Mouse (Mus musculus) lung, postnatal 0 days (tissue): ENCODE measurements at regions not wholly inside any gene's neighbourhood (a gene's known extent, or its start where the extent isn't known, plus 50 kb on each side); places are given as distances from the start of the nearest gene placed in this dataset.

Experiments used
- ATAC-seq: fragments of 200-750 bp; cut with Nextera tagmentation; 2 replicates; pipeline ENCODE4 v1.8.0; 2017; ENCODE audit warnings: moderate library complexity
- DNase-seq: peaks from one replicate; pipeline ENCODE4 v3.0.0-alpha.2; 2016; ENCODE audit warnings: low spot score
- H3K27ac ChIP-seq: fragments of 300-500 bp; sonication (generic); 2 replicates; pipeline ENCODE4 v1.5.1; 2014; ENCODE audit warnings: antibody characterized with exemption, mild to moderate bottlenecking, low read length, mixed read lengths
- H3K27me3 ChIP-seq: fragments of 300-500 bp; sonication (generic); replicated peaks from 2 replicates; pipeline ENCODE4 v1.6.1; 2014; ENCODE audit warnings: low read length, mixed read lengths; ENCODE audit not compliant: insufficient read depth
- H3K36me3 ChIP-seq: fragments of 300-500 bp; sonication (generic); 2 replicates; pipeline ENCODE4 v1.6.1; 2014; ENCODE audit warnings: low read length, mixed read lengths; ENCODE audit not compliant: insufficient read depth
- H3K4me1 ChIP-seq: fragments of 300-500 bp; sonication (generic); 2 replicates; pipeline ENCODE4 v1.6.1; 2014; ENCODE audit warnings: antibody characterized with exemption, low read depth, low read length, mixed read lengths; ENCODE audit not compliant: insufficient read depth
- H3K4me2 ChIP-seq: fragments of 300-500 bp; sonication (generic); replicated peaks from 2 replicates; pipeline ENCODE4 v1.6.1; 2014; ENCODE audit warnings: low read depth, mild to moderate bottlenecking, low read length, moderate library complexity, mixed read lengths
- H3K4me3 ChIP-seq: fragments of 300-500 bp; sonication (generic); 2 replicates; pipeline ENCODE4 v1.5.1; 2014; ENCODE audit warnings: low read depth, low read length
- H3K9ac ChIP-seq: fragments of 300-500 bp; sonication (generic); replicated peaks from 2 replicates; pipeline ENCODE4 v1.6.1; 2014; ENCODE audit warnings: low read depth, mild to moderate bottlenecking
- H3K9me3 ChIP-seq: fragments of 300-500 bp; sonication (generic); 2 replicates; pipeline ENCODE4 v1.6.1; 2016; ENCODE audit warnings: low read length, mixed read lengths
- CTCF ChIP-seq: IDR thresholded peaks from 2 replicates; pipeline ENCODE4 v1.5.1; 2016; ENCODE audit warnings: antibody characterized with exemption, mild to moderate bottlenecking
- EP300 ChIP-seq: IDR thresholded peaks from 2 replicates; pipeline ENCODE4 v1.6.1; 2016; ENCODE audit warnings: antibody characterized with exemption, mild to moderate bottlenecking, control low read depth
- WGBS: fragments of 180-500 bp; shearing (Covaris S2); extraction: QIAGEN DNeasy Blood & Tissue Kit; methylation state at CpG from one replicate; pipeline ENCODE4 v1.1.7; 2014; 5-methylcytosine and 5-hydroxymethylcytosine counted together

- TF ChIP-seq EP300 (peak; percentile 94), CTCF (no peak)
- peak; percentile 87 for ATAC-seq
- no peak overlapping the region for H3K4me3 ChIP-seq
- H3K4me2 ChIP-seq, result no peak overlapping the region
- WGBS, result 17% methylated on average over 12 of the region's 12 CpGs
- H3K4me1 ChIP-seq, result peaks cover 5% of the 10 kb centered on the region; the same call in 1 of the 2 replicates
- peak overlapping the region; percentile 52; the same call in 1 of the 2 replicates for H3K27ac ChIP-seq
- H3K27me3 ChIP-seq, result no peaks in the 10 kb centered on the region
- no peaks in the 10 kb centered on the region for H3K9me3 ChIP-seq
- peak; percentile 85 for DNase-seq
- no peak overlapping the region for H3K9ac ChIP-seq
- no peaks in the 10 kb centered on the region for H3K36me3 ChIP-seq
Measured at GRCm38 (mm10) chr6:52479200-52479599, 161.0 kb downstream of the Hibadh start.

DNA sequence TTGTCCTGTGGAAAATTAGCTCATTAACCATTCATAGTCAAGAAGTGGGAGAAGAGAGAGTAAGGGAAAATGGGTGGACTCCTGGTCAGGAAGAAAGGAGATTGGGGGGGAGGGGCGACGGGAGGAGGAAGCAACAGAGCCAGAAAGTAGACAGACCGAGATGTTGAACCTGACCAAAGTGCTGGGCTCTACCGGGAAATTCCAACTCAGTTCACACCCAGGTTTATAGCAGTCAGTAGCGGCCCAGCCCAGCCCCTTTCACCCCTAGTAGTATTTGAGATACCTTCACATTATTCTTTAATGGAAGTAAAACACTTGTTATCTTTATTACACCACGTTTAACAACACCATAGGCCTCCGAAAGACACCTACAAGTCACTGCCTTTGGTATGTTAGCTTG lies 158.2 kb downstream of the Hibadh start:
- H3K9ac ChIP-seq, result no peak overlapping the region
- no peaks in the 10 kb centered on the region for H3K27me3 ChIP-seq
- no peaks in the 10 kb centered on the region for H3K36me3 ChIP-seq
- no peak overlapping the region for H3K27ac ChIP-seq
- H3K4me2 ChIP-seq, result no peak overlapping the region
- TF ChIP-seq CTCF (no peak), EP300 (no peak)
- ATAC-seq, result no peak
- no peaks in the 10 kb centered on the region for H3K9me3 ChIP-seq
- DNase-seq, result no peak
- peaks cover 5% of the 10 kb centered on the region; the same call in 1 of the 2 replicates for H3K4me1 ChIP-seq
- WGBS, result 71% methylated on average over 7 of the region's 7 CpGs
- H3K4me3 ChIP-seq, result no peak overlapping the region

GRCm38 (mm10) chr6:52486146-52486545 lies 154.0 kb downstream of the Hibadh start:
- H3K4me1 ChIP-seq, result no peaks in the 10 kb centered on the region; the same call in 1 of the 2 replicates
- 40% methylated on average over 9 of the region's 9 CpGs for WGBS
- TF ChIP-seq CTCF (no peak), EP300 (0 out of 2 replicates have a peak, but pooled peaks have one; percentile 17)
- peak overlapping the region; percentile 57 for H3K27ac ChIP-seq
- no peaks in the 10 kb centered on the region for H3K36me3 ChIP-seq
- H3K4me3 ChIP-seq, result no peak overlapping the region
- ATAC-seq, result peak; percentile 73
- H3K27me3 ChIP-seq, result no peaks in the 10 kb centered on the region
- no peaks in the 10 kb centered on the region for H3K9me3 ChIP-seq
- no peak overlapping the region for H3K4me2 ChIP-seq
- no peak overlapping the region for H3K9ac ChIP-seq
- peak; percentile 34 for DNase-seq

DNA sequence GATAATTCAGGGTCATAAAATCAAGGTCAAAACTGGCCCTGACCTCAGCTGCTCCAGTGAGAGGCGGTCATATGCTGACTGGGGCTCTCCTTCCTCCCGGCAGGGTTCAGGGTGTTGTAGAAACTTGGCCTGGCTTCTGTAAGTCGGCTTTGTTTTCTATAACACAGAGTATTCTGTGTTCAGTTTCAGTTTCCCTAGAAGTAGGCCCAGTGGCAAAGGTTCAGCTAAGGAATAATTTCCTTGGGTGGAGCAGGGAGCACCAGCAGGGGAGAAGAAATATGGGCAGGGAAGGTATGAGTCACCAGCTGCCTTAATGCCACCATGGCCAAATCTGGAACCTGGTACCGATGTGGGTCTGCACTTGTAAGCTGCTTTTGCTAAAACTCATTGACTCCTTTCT lies 153.5 kb downstream of the Hibadh start:
- DNase-seq (peak; percentile 52), ATAC-seq (peak; percentile 78)
- 46% methylated on average over 4 of the region's 4 CpGs for WGBS
- Histone ChIP-seq H3K27ac (peak overlapping the region; percentile 57), H3K9ac (no peak overlapping the region), H3K27me3 (no peaks in the 10 kb centered on the region), H3K9me3 (no peaks in the 10 kb centered on the region), H3K4me2 (no peak overlapping the region), H3K4me1 (no peaks in the 10 kb centered on the region; the same call in 1 of the 2 replicates), H3K4me3 (no peak overlapping the region), H3K36me3 (no peaks in the 10 kb centered on the region)
- TF ChIP-seq EP300 (no peak), CTCF (no peak)

DNA sequence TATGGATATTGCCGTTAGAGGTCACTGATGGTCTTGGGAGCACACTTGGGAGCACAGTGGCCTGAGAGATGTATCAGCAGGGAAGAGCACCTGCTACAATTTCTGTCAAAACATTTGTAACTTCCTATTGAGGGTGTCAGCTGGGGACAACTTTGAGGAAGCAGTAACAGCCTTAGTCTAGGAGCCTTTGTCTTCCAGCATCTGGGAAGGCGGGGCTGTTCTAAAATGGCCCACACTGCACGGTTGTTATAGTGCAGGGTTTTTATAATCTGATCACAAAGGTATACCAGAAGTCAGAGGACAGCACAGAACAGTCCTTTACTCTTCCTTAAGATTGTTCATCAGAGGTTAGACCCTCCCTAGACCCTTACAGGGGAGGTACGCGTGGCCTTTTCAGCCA lies 152.3 kb downstream of the Hibadh start:
- WGBS, result 90% methylated on average over 5 of the region's 5 CpGs
- ATAC-seq (no peak), DNase-seq (no peak)
- Histone ChIP-seq H3K9ac (no peak overlapping the region), H3K27me3 (no peaks in the 10 kb centered on the region), H3K9me3 (no peaks in the 10 kb centered on the region), H3K36me3 (no peaks in the 10 kb centered on the region), H3K4me2 (no peak overlapping the region), H3K27ac (no peak overlapping the region), H3K4me3 (no peak overlapping the region), H3K4me1 (no peaks in the 10 kb centered on the region; the same call in 1 of the 2 replicates)
- TF ChIP-seq CTCF (no peak), EP300 (no peak)

GRCm38 (mm10) chr6:52490264-52490775 lies 149.9 kb downstream of the Hibadh start:
- no peak for ATAC-seq
- no peaks in the 10 kb centered on the region for H3K4me1 ChIP-seq
- H3K9ac ChIP-seq, result no peak overlapping the region
- no peaks in the 10 kb centered on the region for H3K27me3 ChIP-seq
- H3K9me3 ChIP-seq, result no peaks in the 10 kb centered on the region
- WGBS, result 78% methylated on average over 14 of the region's 14 CpGs
- no peak overlapping the region for H3K4me2 ChIP-seq
- no peaks in the 10 kb centered on the region for H3K36me3 ChIP-seq
- TF ChIP-seq CTCF, result peak; percentile 28; the same call in 1 of the 2 replicates
- no peak for TF ChIP-seq EP300
- no peak overlapping the region for H3K27ac ChIP-seq
- no peak for DNase-seq
- H3K4me3 ChIP-seq, result no peak overlapping the region

DNA sequence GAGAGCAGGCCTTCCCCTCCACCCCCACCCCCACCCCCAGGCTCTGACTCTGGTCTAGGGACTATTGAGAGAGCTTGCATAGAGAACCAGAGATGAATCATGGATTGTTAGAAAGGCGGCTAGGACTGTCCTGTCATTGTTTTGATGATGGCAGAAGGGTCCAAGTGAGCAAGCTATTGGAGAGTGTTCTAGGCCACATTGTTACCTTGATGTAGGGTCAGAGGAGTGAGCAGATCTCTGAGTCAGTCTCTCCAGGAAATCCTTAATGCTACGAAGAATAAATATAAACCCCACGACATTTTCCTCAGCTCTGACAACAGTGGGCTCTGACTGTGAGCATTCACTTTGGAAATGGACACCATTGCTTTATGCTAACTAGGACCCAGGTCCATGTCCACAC lies 144.9 kb downstream of the Hibadh start:
- Histone ChIP-seq H3K27ac (no peak overlapping the region), H3K4me1 (no peaks in the 10 kb centered on the region), H3K36me3 (no peaks in the 10 kb centered on the region), H3K27me3 (no peaks in the 10 kb centered on the region), H3K9me3 (no peaks in the 10 kb centered on the region), H3K4me3 (no peak overlapping the region), H3K9ac (no peak overlapping the region), H3K4me2 (no peak overlapping the region)
- TF ChIP-seq EP300 (no peak), CTCF (no peak)
- ATAC-seq (no peak; the same call in 1 of the 2 replicates), DNase-seq (no peak)
- 48% methylated on average over 3 of the region's 3 CpGs for WGBS
